Mouse (Mus musculus) monocyte, adult 2 months (primary cell): ENCODE data around the gene Rpl19.
A peak's percentile ranks its signal among the peaks of the same experiment; 100 is the strongest.

Source experiments
- DNase-seq, 2 experiments: peaks; one replicate each; pipeline ENCODE4 v3.0.0; 2022; ENCODE audit warnings: low spot score in 2 of 2, low read depth in 1 of 2

Rpl19 gene

DNA sequence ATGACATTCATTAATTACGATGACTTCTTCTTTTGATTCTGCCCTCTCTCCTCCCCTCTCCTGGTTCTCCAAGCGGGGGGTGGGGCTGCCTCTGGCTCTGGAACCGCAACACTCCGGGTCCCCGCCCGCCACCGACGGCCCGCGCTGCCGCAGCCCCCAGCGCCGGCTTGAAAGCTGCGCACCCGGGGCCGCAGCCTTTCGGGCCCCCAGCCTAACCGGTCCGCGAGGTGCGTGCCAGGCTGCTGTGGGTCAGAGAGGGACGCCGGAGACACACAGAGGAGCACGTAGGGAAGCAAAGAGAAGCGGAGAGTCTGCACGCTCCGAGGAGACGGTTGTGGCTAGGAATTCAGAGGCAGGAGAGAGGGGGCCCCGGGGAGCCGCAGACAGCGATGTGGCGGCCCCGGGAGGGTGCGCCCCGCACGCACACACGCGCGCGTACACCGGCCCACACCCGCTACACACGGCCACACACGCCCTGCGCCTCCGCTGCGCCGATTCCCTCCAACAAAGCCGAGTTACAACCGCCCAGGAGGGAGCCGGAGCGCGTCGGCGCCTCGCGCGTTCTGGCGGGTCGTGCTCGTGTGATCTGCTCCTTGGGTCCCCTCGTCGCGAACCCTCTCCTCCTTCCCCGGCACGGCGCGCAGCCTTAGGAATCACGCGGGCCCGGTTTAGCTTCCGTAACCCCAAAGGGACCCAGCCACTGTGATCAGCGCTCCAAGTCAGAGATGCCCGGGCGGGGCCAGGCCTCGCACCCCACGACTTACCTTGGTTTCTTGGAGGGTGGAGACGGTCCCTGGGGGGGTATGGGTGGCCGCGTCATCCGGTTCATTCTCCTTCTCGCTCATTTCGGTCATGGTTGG lies 25.8 kb downstream of the Rpl19 start:
- no peak for DNase-seq

DNA sequence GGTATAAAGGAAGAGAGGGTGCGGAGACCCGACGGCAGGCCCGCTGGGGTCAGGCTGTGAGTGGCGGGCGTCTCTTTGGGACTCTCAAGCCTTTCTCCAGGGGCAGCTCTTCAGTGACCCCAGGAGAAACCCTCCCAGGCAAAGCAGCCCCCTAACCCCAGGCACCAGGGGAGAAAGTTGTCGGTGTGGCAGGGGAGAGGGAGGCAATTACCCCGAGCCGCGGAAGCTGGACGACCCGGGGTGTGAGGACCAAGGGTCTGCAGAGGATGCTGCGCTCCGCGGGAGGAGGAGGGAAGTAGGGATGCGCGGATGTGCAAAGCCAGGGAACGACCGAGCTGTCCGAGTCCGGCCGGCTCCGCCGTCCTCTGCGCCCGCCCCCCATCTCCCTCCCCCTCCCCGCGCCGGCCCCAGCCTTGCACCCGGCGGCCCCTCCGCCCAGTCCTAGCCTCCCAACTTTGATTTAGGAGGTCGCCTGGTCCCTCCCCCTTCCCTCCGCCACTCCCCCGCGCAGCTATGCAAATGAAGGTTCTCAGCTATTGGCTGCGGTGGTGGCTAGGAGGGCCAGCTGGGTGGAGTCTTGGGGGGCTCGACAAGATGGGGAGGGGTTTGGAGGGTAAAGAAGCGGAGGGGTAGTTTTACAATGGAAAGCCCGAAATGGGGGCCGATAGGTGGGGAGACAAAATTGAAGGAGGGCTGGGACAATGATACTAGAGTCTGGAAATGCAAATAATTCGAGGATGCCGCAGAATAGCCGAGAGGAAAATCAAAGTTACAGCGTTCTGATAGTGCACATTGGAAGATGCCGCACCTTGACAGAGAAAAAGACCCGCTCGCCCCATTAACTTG lies 26.7 kb downstream of the Rpl19 start, which contains the start of gene Stac2:
TSS of gene Stac2 (minus strand) at position 474 of the 846 bp plus-strand sequence.
- DNase-seq, result no peak

DNA sequence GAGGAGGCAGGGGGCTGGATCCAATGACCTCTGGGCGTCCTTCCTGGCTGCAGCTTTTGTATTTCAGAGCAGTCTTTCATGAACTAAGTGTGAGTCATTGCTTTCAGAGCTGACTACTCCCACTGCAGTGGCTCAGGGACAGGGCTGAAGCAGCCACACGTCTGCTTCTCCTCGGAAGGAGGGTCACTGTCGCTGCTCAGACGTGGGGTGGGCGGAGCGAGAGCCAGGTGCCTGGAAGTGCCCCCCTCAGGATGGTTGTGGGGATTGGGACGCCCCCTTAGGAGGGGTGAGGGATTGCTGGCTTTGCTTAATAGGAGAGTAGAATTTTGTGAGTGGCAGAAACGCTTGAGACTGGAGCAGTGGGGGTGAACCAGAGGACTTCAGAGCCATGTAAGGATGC lies 31.0 kb downstream of the Rpl19 start:
- DNase-seq, result no peak

DNA sequence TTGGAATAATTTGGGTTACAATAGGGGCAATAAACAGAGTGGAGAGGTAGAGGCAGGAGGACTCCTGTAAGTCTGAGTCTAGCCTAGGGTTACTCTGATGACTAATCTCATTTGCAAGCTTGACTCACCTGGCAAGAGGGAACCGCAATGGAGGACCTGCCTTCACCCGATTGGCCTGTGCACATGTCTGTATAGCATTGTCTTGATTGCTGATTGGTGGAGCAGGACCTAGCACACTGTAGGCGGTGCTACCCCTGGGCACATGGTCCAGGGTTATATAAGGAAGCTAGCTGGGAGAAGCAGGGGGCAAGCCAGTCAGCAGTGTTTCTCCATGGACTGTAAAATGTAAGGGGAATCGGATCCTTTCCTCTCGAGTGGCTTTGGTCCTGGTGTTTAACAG lies 31.5 kb downstream of the Rpl19 start:
- no peak for DNase-seq

DNA sequence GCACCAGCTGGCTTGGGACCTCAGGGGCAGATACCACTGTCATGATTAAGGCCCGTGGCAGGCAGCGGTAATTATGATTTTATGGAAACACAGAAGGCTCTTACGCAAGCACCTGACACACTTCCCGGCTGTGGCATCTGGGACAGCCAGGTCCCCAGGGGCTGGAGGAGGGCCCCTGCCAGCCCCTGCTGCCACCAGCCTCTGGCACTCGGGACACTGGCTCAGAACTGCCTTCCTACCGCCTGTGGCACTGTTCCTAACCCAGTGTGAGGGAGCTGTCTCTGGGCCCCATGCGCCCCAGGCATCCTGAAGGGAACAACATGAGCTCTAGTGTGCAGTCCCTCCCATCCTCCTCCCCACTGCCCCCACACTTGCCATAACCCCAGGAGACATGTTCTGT lies 33.2 kb downstream of the Rpl19 start:
- no peak for DNase-seq

DNA sequence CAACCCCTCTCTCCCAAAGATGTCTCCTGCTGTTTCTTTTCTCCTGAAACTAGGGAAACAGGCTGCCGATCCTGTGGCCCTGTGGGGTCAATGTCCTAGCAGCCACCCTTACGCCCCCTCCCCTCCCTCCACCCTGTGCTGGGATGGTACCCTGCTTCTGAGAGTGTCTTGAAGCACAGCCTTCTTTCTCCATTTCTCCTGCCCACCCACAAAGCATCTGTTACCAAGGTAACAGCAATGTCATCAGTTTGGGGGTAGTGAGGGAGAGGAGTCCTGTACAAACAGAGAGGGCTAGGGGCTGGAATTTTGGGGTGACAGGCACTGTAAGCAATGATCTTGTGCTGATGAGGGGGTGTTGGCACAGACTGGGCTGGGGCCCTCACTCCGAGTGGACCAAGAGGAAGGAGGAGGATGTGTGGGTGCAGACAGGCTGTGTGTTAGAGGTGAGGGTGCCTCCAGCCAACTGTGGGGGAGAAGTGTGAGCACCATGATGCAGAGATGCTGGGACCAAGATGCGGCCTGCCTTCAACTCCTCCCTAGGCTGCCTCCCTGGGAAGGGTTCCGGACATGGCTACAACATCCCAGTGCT lies 33.7 kb downstream of the Rpl19 start:
- DNase-seq, result no peak

DNA sequence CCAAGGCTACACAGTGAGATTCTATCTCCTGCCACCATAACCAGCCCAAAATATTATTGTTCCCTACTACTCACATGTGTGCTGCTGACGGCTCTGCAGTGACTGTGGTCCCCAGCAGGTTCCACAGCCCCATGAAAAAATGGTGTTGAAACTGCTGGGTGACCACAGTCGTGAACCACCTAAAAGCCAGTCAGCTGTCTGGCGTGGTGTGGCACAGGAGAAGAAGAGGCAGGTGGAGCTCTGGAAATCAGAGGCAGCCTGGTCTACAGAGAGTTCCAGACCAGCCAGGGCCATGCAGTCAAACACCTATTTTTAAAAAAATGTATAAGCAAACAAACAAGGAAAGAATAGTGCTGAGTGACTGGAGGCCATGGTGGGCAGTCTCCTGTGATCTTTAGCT lies 34.9 kb downstream of the Rpl19 start:
- DNase-seq, result no peak

DNA sequence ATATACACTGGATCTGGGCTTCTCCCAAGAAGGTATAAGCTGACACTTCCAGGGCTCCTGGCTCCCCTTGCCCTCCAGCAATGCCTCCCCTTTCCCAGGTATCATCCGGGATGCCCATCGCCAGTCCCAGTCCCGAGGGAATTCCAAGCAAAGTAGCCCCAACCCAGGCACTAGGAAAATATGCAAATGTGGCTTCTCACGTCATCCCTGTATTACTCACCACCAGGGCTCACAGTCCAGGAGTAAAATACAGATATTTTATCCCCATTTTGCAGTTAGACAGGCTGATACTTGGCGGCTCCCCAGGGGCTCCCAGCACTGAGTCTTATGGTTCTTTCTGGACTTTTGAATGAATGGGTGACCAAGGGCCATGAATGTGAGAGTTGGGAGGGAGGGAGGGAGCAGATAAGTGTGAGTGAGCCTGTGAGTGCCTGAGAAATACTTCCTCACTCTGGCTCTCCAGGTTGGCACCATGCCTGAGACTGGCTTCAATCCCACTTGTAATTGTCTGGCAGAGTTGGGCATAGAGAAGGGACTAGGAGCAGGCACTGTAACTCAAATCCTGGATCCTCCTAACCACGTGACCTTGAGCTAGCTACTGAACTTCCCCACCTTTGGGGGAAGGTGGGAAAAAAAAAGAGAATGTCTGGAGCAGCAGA lies 35.5 kb downstream of the Rpl19 start:
- DNase-seq, result no peak

DNA sequence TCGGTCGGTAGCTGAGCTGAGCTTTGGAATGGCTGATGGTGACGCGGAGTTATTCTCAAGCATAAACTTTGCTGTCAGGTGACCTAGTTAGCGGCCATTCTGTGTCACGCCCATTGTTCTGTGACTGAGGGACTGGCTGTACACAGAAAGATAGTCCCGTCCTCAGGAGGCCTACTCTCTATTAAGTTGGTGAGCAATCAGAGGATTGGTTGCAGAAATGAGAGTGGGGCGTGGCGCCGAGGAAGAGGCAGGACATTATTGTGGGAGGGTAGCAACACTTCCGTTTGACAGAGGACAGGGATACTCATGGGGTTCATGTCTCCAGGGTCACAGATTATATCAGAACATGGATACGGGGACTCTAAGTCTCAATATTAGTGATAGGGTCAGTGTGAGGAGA lies 39.7 kb downstream of the Rpl19 start:
- no peak for DNase-seq

DNA sequence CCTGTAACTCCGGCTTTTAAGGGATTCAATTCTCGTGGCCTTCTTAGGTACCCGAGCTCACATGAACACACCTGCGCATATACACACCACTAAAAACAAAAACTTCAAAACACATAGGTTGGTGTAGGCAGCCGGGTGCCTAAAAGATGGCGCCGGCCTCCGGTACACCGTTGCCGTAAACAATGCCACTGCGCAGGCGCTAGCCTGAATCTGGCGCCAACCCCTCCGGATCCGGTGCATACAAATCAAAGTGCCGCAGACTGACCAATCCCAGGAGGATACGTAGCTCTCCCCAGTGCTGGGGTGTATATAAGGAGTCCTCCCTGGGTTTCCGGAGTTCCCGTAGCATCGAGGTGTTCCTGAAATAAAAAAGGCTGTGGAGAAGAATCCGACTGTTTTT lies 40.7 kb downstream of the Rpl19 start:
- no peak for DNase-seq

DNA sequence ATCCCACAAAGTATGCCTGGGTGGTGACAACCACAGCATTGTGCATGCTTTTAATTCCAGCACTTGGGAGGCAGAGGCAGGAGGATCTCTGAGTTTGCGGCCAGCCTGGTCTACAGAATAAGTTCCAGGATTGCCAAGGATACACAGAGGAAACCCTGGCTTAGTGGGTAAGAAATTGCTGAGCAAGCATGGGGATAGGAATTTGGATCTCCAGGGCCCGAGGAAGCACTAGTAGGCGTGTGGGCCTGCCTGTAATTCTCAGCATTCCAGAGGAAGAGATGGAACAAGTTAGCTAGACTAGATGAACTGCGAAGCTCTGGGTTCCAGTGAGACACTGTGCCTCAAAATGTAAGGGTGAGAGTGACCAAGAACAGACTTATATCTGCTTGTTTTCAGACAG lies 46.9 kb downstream of the Rpl19 start:
- DNase-seq, result no peak

DNA sequence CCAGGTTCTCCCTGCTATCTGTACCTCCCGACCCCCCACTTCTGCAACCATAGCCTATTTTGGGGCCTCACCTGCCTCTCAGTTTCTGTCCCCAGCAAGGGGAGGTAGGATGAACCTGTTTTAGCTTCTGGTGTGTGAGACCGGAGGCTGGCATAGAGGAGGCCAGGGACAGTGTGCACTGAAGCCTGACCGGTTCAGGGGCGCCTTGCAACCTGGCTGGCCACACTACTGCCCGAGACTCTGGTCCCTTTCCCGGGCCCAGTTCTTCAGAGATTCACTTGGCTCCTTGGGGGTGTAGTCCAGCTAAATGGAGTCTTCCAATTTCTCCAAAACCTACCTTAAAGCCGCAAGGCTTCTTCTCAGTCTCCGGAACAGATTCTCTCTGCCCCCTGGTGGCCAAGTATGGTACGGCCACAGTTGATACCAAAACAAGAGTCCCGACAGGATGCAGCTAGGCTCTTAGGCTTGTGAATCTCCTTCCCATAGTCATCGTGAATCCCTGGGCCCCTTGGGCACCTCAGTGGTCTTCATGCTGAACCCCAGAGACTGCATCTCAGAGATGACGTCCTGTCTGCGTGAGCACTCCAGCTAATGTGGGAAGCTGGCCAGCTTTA lies 48.8 kb downstream of the Rpl19 start:
- DNase-seq, result peak; percentile 49 to 76

DNA sequence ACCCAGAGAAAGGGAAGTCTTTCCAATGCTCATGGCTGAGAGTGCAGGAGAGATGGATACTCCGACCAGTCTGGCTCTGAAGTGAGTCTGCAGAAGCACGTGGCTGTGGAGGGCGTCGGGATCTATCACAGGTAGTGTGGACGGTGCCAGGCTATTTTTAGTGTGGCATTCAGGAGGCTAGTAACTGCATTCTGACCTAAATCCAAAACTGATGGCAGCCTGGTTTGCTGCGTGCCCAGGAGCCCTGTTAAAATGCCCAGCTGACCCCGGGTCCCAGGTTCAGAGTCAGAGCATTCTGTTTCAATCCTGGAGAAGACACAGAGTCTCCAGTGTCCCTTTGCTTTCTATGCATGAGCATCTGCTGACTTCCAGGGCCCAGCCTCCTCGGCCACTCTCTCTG lies 50.6 kb downstream of the Rpl19 start:
- DNase-seq, result no peak
